Mouse (Mus musculus) liver, embryonic 14.5 days (tissue): ENCODE data around the gene Tifa.

Source experiments
- CTCF ChIP-seq: IDR thresholded peaks from 2 replicates; pipeline ENCODE4 v1.5.1; 2016; ENCODE audit warnings: antibody characterized with exemption, low read depth, control low read depth
- EP300 ChIP-seq: IDR thresholded peaks from 2 replicates; pipeline ENCODE4 v1.6.1; 2016; ENCODE audit warnings: antibody characterized with exemption, low read depth

- TF ChIP-seq CTCF (peak; percentile 89), EP300 (peak; percentile 45; the same call in 1 of the 2 replicates)
Observed at GRCm38 (mm10) chr3:127837154-127837865, 47.7 kb downstream of the Tifa start, which contains the start of gene Ap1ar.
